Mouse (Mus musculus) kidney, postnatal 4 days (tissue): ENCODE measurements around the gene Krtap16-1.

Experiments used
- DNase-seq, 2 experiments: peaks; one replicate each; pipeline ENCODE4 v3.0.0; 2021; ENCODE audit warnings: mixed read lengths in 2 of 2

The Krtap16-1 gene

DNA sequence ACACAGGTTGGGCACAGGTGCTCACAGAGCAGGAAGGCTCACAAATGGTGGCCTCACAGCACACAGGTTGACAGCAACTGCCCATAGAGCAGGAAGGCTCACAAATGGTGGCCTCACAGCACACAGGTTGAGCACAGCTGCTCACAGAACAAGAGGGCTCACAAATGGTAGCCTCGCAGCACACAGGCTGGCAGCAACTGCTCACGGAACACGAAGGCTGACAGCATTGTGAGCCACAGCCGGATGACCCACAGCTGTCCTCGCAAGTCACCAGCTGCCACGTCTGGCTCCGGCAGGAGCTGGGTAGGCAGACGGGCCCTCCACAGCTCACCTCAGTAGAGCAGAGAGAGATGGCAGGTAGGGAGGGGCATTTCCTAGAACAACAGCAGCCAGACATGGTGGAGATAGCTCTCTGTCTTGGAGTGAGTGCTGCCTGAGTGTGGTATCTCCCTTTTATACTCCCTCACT is at the start of gene Krtap16-1:
Gene Krtap16-1 (minus strand): TSS at position 418 of the 468 bp plus-strand sequence.
- no peak for DNase-seq

DNA sequence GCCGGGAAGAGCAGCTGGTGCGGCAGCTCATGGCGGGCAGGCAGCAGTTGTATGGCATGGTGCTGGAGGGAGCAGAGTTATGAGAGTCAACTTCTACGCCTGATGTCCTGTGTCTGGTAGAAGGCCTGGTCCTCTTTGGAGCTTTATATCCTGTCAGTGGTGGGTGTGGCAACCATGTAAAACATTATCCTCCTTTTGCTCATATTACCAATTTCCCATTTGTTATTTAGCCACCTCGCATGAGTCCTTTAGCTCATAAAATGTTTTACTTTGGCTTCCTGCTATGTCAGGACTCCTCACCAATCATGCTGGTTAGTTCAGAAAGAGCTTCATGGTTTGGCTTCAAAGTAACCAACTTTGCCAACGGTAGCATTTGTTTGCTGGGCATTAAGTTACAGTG is 43.4 kb upstream of the Krtap16-1 start, which contains the start of gene Krt33b:
Gene Krt33b (minus strand): TSS at position 101 of the 400 bp plus-strand sequence.
- DNase-seq = no peak

DNA sequence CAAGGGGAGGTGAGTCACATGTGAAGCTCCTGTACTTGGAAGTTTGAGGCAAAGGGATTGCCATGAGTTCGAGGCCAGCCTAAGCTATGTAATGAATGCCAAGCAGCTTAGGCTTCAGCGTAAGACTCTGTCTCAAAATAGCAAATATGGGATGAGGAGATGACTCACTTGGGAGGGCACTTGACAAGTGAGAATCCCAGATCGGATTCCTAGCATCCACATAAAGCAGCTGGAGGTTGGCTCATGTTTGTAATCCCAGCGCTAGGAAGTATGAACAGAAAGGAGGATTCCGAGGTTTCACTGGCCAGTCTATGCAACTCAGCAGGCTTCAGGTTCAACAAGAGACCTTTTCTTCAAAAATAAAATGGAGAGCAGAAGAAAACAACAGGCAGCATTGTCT is 35.0 kb upstream of the Krtap16-1 start:
- no peak for DNase-seq

DNA sequence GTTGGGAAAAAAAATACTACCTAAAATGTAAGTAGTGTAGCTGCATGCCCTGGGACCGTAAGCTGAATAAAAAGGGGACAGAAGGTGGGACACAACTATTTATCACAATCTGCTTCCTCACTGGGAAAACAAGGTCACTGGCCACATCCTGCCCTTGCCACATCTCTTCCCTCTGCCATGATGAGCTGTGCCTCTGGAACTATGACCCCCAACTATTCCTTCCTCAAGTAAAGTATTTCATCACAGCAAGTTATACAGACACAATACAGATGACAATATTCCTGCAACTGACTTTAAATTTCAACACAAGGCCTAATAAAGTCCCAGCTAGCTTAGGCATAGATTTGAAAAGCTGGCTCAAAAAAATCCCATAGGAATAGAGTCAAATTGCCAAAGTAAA is 33.1 kb upstream of the Krtap16-1 start:
- no peak for DNase-seq

DNA sequence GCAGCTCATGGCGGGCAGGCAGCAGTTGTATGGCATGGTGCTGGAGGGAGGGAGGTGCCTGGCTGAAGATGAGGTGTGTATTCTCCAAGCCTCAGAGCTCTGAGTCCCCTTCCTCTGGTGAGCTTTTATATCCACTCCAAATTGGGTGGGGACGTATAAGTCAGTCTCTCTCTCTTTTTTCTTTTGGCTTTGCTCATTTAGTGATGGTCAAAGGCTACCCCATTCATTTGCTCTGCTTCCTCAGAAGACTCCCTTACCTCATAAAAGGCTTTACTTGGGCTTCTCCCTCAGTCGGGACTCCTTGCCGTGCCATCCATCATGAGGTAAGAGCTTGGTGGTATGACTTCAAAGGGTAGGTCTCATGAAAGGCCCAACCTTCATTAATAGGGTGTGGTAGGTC is 29.7 kb upstream of the Krtap16-1 start, which contains the start of gene Krt33a:
Gene Krt33a (minus strand): TSS at position 101 of the 400 bp plus-strand sequence.
- DNase-seq = no peak

DNA sequence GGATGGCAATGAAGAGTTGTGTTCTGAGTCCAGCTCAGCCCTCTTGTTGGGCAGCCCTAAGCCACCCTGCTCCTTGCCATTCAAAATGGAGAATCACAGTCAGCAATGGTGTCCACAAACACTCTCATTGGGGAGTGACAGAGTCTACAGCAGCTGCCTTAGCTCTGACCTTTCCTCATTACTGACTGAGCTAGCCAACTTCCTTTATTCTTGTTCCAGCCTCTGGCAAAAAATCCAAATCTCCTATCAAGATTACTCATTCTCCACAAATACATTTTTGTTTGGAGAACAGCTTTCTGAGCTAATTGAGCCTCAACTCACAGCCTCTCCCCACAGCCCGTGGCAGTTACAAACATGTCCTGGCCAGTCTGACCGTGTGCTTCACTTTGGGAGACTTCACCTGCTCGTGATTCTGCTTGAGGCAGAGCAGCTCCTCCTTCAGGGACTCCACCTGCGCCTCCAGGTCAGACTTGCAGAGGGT is 27.3 kb upstream of the Krtap16-1 start:
- no peak for DNase-seq

DNA sequence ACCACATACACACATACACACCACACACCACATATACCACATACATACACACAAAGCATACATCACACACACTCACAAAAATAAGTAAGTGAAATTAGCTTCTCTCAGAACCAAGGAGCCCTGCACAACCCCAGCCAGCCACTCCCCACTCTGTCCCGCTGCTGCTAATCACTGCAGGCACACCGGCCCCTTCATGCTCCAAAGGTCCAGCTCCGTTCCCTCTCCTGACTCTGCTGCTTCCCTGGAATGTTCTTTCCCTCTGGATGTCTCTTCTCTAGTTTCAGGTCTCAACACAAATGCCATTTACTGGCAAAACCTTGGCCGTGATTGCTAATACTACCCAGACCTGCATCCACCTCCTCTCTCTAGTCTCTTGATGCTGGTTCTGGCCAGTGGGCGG is 24.3 kb upstream of the Krtap16-1 start:
- DNase-seq = no peak

DNA sequence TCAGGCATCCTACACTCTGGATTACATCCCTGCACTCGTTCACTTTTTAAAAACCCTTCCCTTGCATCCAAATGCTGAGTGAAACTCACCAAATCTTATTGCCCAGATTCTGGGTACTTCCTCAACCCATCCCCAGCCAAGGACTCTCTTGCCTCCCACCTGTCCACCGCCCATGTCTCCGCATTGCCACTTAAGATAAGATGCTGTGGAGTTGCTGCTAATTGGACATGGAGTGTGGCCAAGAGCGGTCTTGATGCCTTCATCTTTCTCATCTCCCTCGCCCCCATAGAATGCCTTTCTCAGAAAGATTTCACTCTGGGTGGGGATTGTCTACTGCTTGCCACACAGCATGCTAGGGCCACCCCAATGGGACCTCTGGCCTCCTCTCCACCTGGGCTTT is 21.9 kb upstream of the Krtap16-1 start:
- DNase-seq = no peak

DNA sequence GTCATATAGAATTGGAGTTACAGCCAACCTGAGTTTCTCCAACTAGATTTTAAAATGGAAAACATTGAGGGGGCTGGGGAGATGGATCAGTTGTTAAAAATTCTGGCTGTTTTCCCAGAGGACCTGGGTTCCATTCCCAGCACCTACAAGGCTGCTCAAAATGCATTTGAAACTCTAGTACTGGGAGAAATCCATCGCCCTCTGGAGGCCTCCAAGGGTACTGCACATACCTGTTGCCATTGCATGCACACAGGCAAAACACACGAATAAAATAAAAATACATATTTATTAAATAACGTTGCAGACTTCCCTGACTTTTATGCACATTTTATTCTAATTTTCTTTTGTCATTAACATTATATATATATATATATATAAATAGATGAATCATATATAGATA is 20.2 kb upstream of the Krtap16-1 start:
- DNase-seq = peak in 1 of 2 experiments; percentile 12

DNA sequence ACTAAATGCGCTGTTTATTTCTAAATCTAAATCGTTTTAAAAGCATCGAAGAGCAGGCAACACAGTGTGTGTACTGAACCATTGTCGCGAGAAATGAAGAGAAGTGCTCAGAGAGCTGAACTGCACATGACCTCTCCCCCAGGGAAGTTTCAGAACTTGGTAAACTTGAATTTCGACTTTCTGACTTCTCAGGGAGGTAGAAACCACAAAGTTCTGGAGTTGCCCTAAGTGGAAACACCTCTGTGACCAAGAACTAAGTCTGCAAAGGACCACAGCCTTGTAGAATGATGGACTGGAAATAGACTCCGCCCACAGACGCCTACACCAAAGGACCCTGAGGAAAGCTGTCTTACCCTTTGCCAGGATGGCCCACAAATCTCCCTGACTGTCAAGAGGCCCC is 19.5 kb upstream of the Krtap16-1 start:
- no peak for DNase-seq

DNA sequence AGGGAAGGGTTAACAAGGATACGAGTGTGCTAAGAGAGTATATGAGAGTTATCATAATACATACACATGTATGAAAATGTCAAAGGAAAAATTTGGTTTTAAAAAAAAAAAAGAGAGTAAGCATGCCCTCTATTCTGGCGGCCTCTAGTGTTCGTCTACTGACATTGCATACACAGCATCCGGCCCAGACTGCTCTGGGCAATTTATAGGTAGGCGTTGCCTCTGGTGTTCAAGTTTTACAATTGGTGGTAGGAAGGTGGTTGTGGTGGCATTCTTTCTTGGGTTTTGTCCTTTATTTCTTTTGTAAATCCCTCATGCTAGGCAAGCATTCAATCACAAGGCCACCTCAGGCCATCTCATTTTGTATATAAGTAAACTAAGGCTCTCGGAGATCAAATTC is 18.4 kb upstream of the Krtap16-1 start:
- peak; percentile 70 to 71 for DNase-seq

DNA sequence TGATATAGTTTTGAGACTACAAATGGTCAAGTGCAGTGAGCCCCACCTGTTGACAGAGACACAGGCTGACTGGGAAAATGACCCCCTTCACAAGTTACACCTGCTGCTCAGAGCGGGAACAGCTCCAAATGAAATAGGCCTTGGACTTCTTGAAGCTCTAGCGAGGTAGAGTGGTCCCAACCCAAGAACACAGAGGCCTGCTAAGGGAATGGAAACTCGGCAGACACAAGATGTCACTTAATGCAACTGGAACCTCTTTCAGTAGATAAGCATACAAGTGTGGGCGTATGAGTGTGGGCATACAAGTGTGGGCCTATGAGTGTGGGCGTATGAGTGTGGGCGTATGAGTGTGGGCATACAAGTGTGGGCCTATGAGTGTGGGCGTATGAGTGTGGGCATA is 12.7 kb upstream of the Krtap16-1 start:
- no peak for DNase-seq

DNA sequence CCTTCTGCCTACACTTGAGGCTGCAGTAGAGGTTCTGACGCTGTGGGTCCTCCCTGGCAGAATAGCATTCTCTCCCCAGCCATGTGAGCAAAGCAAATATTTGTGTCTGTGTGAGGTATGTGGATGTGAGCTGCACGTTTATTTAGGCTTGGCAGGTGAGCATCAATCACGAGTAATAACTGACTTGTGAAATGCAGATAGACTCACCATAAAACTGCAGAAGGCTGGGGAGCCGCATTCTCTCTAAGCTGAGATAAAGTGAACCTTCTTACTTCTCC is 7.9 kb upstream of the Krtap16-1 start:
- DNase-seq = no peak

DNA sequence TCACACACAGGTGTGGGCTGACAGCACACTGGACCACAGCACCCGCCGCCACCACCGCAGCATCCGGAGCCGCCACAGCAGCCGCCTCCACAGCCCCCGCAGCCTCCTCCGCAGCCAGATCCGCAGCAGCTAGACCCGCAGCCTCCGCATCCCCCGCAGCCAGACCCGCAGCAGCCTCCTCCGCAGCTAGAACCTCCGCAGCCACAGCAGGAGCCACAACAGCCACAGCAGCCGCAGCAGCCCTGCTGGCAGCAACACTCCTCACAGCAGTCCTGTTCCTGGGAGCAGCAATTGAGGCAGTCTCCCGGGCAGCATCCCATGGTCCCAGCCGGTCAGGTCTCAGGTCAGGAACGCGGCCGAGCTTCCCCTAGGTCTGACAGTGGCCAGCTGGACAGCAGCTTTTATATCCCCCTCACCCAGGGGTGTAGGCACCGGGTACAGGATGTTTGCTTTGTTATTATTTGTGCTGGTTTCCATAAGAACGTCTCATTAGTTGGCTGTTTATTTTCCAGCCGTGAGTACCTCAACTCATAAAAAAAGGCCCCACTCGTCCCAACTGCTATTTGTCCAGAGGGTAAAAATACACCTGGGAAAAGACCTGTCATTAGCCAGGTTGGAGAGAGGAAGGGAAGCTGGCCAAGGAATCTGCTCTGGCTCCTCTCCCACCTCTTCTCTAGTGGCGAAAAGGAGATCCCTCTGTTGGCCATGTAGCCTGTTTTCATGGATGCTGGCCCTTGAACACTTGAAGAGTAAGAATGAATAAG is 7.4 kb upstream of the Krtap16-1 start, which contains the start of gene Krtap17-1:
Gene Krtap17-1 (minus strand): TSS at position 375 of the 764 bp plus-strand sequence.
- peak; percentile 10 to 21 for DNase-seq

DNA sequence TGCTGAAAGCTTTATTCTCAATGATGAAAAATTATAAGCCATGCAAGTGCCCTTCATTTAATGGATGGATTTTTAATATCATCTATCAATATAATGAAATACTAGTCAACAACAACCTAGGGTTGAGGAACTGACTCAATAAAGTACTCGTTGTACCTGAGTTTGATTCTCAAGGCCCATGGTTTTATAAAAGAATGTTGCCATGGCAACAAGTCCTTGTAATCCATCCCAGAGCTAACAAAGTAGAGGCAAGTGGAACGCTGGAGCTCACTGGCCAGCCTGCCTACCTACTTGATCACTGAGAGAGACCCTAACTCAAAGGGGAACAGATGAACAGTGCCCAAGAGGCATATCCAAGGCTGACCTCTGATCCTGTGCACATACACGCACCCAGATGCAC is 4.2 kb upstream of the Krtap16-1 start:
- DNase-seq = no peak

DNA sequence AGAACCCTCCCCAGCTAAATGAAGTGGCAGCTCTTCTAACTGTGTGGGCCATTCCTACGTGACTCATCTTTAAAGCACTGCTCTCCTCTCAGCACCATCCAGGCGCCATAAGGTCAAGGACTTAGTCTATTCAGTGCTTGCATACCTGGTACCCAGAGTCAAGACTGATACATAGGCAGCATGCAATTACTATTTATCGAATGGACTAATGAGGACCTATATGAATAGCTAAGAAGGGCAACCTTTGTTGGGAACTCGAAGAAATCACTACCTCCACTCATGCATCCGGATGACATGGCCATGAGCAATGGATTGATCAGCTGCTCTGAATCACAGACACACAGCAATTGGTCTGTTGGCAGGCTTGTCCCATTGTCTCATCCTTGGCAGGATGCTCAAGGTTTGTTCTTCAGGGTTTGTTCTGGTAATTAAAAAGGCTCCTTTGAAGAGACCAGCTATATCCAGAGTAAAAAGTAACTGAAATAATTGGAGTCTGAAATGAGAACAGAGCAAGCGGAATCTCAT is 3.5 kb upstream of the Krtap16-1 start:
- no peak for DNase-seq

DNA sequence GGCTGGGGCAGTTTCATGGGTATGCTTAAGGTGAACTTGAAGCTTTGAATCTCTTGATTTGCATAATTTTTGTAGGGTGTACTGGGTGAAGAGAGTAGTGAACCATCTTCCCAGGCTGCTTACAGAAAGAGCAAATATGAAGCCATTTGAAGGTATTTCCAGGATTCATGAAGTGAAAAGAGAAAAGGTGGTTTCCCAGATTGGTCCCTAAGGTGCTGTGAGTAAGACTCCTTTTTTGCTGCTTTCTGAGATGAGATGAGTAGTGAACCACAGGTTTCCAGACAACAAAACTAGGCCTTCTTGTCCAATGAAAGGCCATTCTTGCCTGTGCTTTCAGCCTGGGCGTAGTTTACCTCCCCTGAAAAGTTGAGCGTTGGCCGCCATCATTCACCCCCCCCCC is 2.1 kb upstream of the Krtap16-1 start:
- no peak for DNase-seq

DNA sequence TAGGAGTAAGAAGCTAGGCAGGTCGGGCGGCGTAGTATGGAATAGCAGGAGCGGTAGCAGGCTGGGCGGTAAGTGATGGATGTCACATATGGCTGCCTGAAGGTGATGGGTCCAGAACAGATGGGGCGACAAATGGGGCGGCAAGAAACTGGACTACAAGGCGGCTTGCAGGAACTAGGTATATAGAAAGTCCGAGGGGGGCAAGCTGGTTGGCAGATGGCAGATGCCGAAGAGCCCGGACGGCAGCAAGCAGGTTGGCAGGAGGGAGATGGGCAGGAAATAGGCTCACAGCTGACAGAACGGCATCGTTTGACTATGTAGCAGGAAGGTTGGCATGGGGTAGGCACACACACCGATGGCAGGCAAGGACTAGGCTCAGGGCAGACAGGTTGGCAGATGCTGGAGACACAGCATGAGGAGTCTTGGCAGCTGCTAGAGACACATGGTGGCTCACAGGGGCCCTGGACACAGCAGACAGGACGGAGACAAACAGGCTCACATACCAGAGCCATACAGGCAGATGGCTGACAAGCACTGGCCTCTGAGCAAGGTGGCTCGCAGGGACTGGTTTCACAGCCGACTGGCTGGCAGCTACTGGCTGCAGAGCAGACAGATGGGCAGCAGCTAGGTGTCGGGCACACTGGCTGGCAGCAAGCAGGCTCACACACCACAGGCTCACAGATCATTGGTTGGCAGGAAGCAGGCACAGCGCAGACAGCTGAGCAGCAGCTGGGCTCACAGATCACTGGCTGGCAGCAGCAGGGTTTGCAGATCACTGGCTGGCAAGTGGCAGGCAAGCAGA is 905 bp downstream of the Krtap16-1 start:
- peak; percentile 27 to 46 for DNase-seq

DNA sequence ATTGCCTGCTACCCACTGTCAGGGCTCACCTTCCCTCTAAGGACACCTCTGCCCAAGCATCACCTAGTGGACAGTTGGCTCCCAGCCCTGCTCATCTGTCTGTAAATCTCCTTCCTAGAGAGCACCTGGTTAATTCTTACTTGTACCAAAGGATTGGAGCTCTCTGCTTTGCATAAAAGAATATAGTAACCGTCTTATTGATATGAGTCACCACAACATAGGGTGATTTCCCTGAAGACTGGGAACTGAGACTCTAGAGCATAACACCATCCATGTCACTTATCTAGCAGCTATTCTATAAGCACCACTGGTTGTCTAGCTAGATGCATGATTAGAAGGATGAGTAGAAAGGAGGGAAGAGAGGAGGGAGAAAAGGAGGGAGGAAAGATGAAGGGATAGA is 3.0 kb downstream of the Krtap16-1 start:
- DNase-seq = no peak

DNA sequence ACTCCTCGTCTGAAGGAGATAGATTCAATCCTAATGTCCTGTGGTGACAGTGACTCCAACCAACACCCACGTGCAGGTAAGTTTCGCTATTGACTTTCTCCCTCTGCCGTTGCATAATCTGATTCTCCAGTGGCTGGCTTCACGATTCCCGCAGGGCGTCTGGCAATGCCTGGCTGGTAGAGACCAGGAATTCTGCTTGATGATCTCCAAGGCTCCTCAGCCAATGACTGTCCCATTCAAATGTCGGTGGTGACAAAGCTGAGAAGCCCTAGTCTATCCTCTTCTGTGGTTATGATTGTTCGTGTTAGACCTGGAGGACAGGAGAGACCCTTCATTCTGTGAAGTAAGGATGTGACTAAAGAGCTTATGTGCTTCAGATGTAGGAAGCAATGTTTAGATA is 3.7 kb downstream of the Krtap16-1 start:
- DNase-seq = no peak

DNA sequence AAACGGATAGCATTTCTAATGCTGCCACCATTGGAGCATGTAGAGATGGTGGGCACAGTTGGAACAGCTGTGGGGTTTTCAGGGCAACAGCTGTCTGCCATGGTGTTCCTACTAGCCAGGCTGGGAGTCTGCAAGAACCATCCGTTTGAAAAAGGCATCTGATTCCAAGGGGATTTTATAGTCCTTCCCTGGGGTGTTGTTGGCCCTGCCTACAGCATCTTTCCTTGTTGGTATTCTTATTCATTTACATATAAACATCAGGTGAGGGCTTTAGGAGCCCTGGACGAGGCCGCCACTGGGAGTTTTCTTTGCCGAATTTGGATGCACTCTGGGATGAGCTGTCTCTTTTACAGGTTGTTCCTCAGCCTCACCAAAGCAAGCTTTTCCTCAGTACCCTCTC is 7.4 kb downstream of the Krtap16-1 start, which contains the start of gene Krtap29-1:
Gene Krtap29-1 (minus strand): TSS at position 101 of the 400 bp plus-strand sequence.
- DNase-seq = no peak

DNA sequence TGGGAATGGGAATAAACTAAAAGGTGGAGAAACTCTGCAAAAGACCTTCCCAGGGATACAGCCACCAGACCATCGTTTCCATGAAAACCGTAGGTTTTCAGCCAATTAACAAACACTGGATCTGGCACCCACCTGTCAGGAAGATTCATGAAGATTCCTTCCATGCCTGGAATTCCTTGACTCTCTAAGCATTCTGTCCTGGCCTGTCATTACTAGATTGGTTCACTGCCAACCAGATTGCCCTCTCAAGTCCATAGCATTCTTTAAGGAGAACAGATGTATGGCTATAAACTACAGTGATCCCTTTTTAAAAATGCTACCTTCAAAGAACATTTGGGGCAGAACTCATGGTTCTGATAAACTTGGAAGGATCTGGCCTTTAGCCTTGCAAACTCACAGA is 20.4 kb downstream of the Krtap16-1 start:
- DNase-seq = no peak

DNA sequence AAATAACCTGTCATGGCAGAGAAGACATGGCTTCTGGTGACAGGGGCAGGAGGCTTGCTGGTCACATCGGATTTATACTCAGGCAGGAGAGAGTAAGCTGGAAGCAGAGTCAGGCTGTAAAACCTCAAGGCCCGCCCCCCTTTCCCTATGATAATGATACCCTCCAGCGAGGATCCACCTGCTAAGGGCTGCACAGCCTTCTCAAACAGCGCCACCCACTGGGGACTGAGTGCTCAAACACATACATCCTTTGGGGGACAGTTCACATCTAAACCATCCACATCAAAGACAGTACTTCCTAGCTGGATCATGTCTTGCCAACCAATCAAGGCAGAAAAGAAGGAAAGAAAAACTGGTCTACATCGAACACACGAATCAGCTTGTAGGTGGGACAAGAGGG is 22.2 kb downstream of the Krtap16-1 start:
- peak in 1 of 2 experiments; percentile 9 for DNase-seq

DNA sequence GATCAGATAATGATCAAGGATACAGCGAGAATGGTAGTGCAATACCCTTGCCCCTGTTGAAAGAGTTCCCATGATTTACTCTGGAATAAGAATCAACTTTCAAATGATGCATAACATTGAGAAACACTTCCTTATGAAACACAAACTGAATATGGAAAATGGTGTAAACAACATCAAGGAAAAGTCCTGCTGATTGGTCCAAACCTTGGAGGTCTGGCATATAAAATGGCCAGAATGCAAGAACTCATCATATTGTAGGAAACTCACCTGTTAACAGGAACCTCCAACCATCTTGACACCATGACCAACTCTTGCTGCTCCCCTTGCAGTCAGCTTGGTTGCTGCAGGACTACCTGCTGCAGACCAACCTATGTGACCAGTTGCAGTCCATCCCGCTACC is 38.2 kb downstream of the Krtap16-1 start, which contains the start of gene Krtap9-5:
Gene Krtap9-5 (plus strand): TSS at position 301 of the 400 bp plus-strand sequence.
- no peak for DNase-seq
